Mouse (Mus musculus) embryo, embryonic 10.5 days (tissue): ENCODE measurements around the gene Fnbp1.
A peak's percentile ranks its signal among the peaks of the same experiment; 100 is the strongest.

Experiments
- DNase-seq: peaks from one replicate; pipeline ENCODE4 v3.0.0-alpha.2; 2015; ENCODE audit warnings: low spot score

Gene Fnbp1

DNA sequence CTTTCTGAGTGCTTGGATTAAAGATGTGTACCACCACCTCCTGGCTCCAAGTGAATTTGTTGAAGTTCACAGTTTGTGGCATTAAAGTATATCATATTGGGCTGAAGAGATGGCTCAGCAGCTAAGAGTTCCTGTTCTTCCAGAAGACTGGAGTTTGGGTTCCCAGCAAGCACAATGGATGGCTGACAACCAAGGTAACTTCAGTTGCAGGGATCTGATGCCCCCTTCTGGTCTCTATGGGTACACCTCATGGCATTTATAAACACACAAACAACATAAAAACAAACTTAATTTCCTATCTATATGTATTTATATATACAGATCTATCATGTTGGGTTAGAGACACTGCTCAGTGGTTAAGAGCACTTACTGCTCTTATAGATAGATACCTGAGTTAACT, 9.0 kb upstream of the Fnbp1 start:
- DNase-seq, result peak; percentile 46

GRCm38 (mm10) chr2:31147054-31147453, 5.2 kb upstream of the Fnbp1 start:
- DNase-seq, result no peak

- DNase-seq, result no peak
These were observed 3.1 kb upstream of the Fnbp1 start for GRCm38 (mm10) chr2:31144901-31145300.

GRCm38 (mm10) chr2:31143768-31144695, 2.2 kb upstream of the Fnbp1 start:
- no peak for DNase-seq

DNA sequence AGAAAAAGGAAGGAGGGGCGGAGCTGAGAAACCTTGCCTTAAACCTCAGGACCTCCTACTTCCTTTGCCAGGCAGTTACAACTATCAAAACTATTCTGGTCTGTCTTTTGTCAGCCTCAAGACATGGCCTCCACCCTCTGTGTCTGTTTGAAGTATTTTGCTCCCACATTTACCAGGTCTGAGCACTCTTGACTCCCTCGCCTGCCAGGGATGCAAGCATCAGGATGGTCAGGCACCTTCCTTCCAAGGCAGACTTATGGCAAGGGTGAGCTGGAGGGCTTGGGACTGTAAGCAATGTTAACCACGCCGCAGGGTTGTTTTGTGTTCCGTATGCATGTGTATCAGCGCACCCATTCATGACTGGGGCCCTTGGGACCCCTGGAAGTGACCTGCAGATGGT, 1.5 kb upstream of the Fnbp1 start:
- no peak for DNase-seq

DNA sequence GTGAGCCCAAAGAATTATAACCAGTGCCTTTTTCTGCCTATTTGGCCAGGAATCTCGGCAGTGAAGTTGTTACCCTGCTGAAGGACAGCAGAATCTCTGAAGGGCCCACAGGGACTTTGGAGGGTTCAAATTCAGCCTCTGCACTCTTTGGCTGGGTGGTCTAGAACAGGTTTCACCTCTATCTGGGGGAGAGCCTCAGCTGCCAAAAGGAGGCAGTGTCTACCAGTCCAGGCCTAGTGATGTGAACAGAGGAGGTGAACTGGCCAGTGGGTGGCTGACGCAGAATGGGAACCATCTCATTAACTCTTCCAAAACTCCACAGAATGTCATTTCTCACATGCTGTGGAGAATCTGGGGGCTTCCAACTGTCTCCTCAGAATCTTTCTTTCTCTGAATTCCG, 697 bp upstream of the Fnbp1 start:
- no peak for DNase-seq

GRCm38 (mm10) chr2:31141074-31141866, 538 bp downstream of the Fnbp1 start:
- DNase-seq, result peak; percentile 49

GRCm38 (mm10) chr2:31140772-31141073, 1.1 kb downstream of the Fnbp1 start:
- DNase-seq, result no peak

GRCm38 (mm10) chr2:31139991-31140771, 1.6 kb downstream of the Fnbp1 start:
- DNase-seq, result no peak

DNA sequence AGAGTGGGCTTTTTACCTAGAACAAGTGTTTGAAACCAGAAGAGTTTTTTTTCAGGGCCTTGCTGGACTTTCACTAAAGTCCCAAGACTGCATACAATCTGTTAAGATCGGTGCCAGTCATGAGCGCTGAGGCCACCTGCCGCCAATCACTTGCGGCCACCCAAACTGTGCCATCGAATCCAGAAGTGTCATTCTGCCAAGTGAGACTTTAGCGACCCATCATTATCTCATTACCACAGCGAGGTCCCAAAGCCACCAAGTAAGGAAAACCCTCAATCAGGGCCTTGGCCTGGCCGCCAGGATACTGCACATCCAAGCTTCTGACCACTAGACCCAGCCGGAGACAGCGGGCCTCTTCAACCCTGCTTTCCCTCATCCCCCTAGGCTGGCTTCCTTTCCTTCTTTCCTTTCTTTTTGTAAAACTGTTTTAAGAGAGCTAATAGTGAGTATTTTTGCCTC, 2.6 kb downstream of the Fnbp1 start:
- DNase-seq, result no peak

- DNase-seq, result no peak
These were observed 4.7 kb downstream of the Fnbp1 start for GRCm38 (mm10) chr2:31137018-31137590.

DNA sequence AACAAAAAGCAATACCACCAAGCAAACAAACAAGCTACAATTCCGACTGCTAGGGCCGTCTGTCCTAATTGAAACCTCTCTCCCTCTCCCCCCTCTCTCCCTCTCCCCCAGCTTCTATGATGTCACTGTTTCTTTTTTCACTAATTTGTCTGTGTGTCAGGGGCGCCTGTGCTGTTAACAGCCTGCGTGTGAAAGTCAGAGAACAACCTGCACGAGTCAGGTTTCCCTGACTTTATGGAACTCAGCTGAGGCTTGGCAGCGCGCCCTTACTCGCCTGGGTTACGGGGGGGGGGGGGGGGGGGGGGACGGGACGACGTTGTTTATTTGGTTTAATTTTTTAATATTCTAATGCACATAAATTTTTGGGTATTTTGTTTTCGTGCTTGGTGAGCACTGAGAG, 5.5 kb downstream of the Fnbp1 start:
- DNase-seq, result no peak

- peak; percentile 36 for DNase-seq
These were observed 6.3 kb downstream of the Fnbp1 start for GRCm38 (mm10) chr2:31135512-31135931.

GRCm38 (mm10) chr2:31133981-31134380, 7.8 kb downstream of the Fnbp1 start:
- DNase-seq, result no peak

- no peak for DNase-seq
These were observed 9.1 kb downstream of the Fnbp1 start for GRCm38 (mm10) chr2:31132682-31133081.

GRCm38 (mm10) chr2:31130815-31131299, 11.0 kb downstream of the Fnbp1 start:
- DNase-seq, result no peak

DNA sequence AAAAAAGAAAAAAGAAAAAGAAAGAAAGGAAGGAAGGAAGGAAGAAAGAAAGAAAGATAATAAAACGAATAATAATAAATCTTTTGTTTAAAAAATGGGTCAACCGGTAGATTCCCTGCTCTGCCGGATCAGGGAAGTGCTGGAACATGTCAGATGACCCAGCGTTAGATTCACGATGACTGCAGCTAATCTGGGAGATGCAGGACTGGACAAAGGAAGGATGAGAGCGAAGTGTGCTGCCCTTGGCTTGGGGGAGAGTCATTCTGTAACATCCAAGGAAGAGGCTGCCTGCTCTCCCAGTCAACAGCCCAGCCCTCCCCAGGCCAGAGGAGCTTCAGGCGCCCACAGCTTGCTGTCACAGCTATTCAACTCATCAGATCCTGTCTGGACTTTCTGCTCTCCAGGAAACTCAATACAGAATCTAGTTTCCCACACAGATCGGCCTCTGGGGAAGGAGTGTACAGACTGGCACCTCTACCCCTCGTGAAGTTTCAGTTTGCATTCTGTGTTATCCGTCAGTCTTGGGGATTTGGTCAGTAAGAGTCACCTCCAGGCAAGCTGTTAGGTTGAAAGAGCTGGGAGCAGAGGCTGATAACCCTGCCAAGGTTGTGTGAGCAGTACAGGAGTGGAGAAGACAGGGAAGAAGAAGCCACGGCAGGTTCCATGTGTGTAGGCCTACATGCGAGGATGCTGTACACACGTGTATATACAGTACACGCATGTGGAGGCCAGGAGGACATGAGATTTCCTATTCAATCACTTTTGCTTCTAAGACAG, 11.9 kb downstream of the Fnbp1 start:
- DNase-seq, result no peak

DNA sequence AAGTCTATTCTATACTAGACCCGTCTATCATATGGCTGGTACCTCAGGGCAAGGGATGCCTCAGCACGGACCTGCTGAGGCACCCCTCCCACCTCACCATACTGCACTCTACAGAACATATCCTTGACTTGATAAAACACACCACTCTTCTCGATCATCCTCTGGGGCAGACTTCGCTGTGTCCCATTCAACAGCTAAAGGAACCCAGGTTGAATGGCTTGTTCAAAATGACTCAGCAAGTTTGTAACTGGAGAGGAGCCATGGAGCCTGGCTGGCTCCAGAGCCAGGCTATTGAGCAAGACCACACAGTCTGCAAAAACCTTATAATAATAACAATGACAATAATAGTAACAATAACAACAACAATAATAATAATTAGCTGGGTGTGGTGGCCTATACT, 13.9 kb downstream of the Fnbp1 start:
- no peak for DNase-seq

DNA sequence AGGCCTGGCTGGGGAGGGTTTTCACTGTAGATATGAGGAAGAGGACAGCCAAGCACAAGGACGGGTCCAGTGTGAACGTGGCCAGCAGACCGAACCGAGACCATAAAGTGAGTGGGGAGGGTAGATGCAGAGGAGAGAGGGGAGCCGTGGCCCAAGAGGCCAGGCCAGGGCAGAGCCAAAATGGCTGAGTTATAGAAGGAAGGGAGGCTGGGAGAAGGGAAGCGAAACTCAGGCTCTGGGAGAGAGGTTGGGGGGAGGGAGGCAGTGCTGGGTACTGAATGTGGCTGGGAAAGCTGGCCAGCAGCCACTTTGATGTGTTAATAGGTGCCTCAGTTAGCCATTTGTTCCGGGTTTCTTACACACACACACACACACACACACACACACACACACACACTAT, 14.6 kb downstream of the Fnbp1 start:
- DNase-seq, result no peak

DNA sequence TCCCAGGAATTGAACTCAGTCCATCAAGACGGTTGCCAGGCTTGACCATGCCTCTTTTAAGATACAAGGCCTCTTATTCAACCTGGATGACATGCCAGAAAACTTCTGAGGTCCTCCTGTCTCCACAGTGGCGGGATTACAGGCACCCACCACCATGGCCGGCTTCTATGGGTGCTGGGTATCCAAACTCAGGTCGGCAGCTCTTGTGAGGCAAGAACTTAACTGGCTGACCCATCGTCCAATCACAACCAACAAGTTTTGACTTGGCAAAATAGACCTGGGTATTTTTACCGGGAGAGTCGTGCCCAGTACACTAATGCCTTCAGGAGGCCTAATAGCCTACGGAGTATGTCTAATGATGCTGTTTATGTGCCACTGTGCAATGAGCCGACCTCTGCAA, 15.8 kb downstream of the Fnbp1 start:
- DNase-seq, result no peak

DNA sequence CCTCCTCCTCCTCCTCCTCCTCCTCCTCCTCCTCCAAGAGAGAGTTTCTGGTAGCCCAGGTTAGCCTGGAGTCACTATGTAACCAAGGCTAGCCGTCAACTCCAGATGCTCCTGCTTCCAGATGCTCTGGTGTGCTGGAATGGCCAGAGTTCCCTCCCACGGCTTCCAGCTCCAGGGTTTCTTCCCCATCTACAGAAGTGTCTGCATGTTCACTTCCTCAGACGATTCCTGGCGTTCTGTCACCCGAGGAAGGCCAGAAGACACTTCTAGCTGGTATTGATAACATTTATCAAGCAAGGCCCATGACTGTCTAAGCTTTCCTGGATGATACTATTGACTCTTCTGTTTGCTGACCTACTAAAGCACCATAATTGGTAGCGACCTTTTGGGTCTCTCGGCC, 16.7 kb downstream of the Fnbp1 start:
- DNase-seq, result no peak
